Mouse (Mus musculus): Measurements from ENCODE around the gene Slc37a4.
A peak's percentile ranks its signal among the peaks of the same experiment; 100 is the strongest.
"Not testable (repeated sequence)": the region's sequence is repeated elsewhere in the genome, so short reads cannot be mapped to it uniquely, and the experiment has no call there.

The Slc37a4 gene

GRCm38 (mm10) chr9:44444402-44445025 is 47.9 kb downstream of the Slc37a4 start:
- not testable (repeated sequence) for DNase-seq

DNA sequence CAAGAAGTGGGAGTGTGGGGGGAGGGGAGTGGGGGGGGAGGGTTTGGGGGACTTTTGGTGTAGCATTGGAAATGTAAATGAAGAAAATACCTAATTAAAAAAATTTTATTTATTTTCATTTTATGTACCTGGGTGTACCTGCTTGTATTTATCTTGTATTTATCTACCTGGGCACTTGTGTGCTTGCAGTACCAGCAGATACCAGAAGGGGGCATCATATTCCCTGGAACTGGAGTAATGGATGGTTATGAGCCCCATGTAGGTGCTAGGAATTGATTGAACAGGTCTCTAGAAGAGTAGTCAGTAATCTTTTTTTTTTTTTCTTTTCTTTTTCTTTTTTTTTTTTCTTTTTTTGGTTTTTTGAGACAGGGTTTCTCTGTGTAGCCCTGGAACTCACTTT is 53.7 kb downstream of the Slc37a4 start:
- peak; percentile 27 to 42 for DNase-seq

Measured in cerebellum, postnatal 10 days (tissue).